Mouse (Mus musculus): Measurements from ENCODE around the gene Slc5a4a.

The Slc5a4a gene

DNA sequence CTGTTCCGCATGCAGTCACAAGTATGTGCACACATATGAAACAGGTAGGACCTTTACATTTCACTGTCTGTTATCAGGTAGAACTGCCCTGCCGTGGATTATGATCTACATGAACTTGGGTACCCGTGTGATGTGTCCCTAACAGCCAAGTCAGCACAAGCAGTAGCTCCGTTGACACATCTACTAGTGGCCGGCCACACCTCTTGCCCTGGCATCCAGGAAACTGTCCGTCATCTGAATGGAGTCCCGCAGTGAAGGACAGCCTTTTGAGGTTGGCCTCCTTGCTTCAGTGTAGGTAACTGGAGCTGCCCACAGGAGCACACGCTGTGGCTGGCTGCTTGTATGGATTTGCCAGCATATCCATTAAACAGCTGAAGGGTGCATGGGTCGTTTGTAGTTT is 71.0 kb downstream of the Slc5a4a start:
- no peak for DNase-seq (ENCODE audit: low spot score in 2 of 2)

DNA sequence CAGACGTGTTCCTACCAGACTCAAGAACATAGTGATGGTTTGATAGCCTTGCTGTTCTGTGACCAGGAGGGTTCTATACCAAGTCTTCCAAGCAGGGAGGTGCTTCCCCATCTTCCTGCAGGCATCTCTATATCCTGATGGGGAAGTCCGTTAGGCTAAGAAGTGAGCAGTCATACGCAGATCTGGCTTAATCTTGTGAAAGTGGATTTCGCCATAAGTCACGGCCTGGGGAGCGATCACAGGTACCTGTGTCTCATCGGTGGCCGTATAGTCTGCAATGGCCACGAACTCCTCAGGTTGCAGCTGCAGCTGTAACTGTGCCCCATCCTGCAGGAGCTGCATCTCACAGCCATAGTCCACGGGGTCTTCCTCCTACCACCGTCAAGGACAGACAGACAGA is 78.7 kb downstream of the Slc5a4a start:
- no peak for DNase-seq (ENCODE audit: low spot score in 2 of 2)

- DNase-seq (ENCODE audit: low spot score in 2 of 2): no peak
Measured at GRCm38 (mm10) chr10:76229627-76230026, 82.4 kb downstream of the Slc5a4a start.

- DNase-seq (ENCODE audit: low spot score in 2 of 2): peak; percentile 79 to 89
Measured at GRCm38 (mm10) chr10:76237341-76238225, 90.3 kb downstream of the Slc5a4a start, which contains the start of gene Prmt2. Gene Prmt2, minus strand, starts transcription at chr10:76237865.

Data from cerebellum, postnatal 4 days (tissue).